Mouse (Mus musculus): ENCODE measurements around the gene Tmem33. TPM values are rescaled to one million over a fixed set of nuclear protein-coding genes. Genes with fewer than 3 reads are reported as not detected.

Tmem33 gene
- total and polyA plus RNA-seq, 3 experiments = 70.4 to 147 (median 134) TPM

- Histone ChIP-seq H3K9ac (ENCODE audit: insufficient read depth, low read depth) (no peak overlapping the region), H3K4me3 (replicated peaks in 1 of 3; ENCODE audit: low read depth in 2 of 3, low read length in 2 of 3, poor library complexity in 1 of 3) (no peak overlapping the region), H3K4me1 (ENCODE audit: control insufficient read depth in 1 of 2, insufficient read depth in 2 of 2) (peaks cover 0 to 14% of the 10 kb centered on the region in 2 experiments; a peak in 1 of 4 replicates), H3K4me2 (ENCODE audit: insufficient read depth, low read depth, poor library complexity, severe bottlenecking) (no peak overlapping the region), H3K27me3 (replicated peaks) (no peaks in the 10 kb centered on the region), H3K79me2 (replicated peaks; ENCODE audit: control insufficient read depth, extremely low read depth, insufficient read depth, poor library complexity, severe bottlenecking) (no peaks in the 10 kb centered on the region), H3K9me3 (replicated peaks; ENCODE audit: low read length) (no peaks in the 10 kb centered on the region), H3K27ac (ENCODE audit: insufficient read depth, low read depth) (no peak overlapping the region), H3K36me3 (replicated peaks in 1 of 2; ENCODE audit: control insufficient read depth in 1 of 2, insufficient read depth in 1 of 2, low read length in 1 of 2) (peaks cover 5 to 33% of the 10 kb centered on the region in 2 experiments)
- dilution Hi-C loops (cut with MboI; ENCODE audit: extremely low pct_ligation_motif_present, extremely low pct_unique_long_range_greater_than_20kb, low sequenced_read_pairs) = no loop called here
- in situ Hi-C loops (cut with MboI; ENCODE audit: low pct_ligation_motif_present, low pct_unique_long_range_greater_than_20kb, low sequenced_read_pairs) = no loop called here
- DNase-seq (ENCODE audit: extremely low read depth) = no peak
- no peak for TF ChIP-seq PAX5 (IDR thresholded peaks at IDR 0.05; ENCODE audit: low read length)
- no peak for TF ChIP-seq MYC (IDR thresholded peaks at IDR 0.05; ENCODE audit: low read depth, low read length)
- no peak for TF ChIP-seq RAD21 (IDR thresholded peaks at IDR 0.05; ENCODE audit: low read depth, low read length)
- TF ChIP-seq NELFE (IDR thresholded peaks at IDR 0.05; ENCODE audit: low read depth, low read length) = no peak
- TF ChIP-seq USF2 (conservative IDR thresholded peaks at IDR 0.05; ENCODE audit: low read depth, low read length) = no peak
- no peak for TF ChIP-seq ETS1 (conservative IDR thresholded peaks at IDR 0.05; ENCODE audit: low read depth, low read length)
- no peak for TF ChIP-seq MAZ (IDR thresholded peaks at IDR 0.05; ENCODE audit: low read depth, low read length)
- no peak for TF ChIP-seq ZKSCAN1 (IDR thresholded peaks at IDR 0.05; ENCODE audit: borderline replicate concordance, low read depth, low read length)
- no peak for TF ChIP-seq POLR2A (IDR thresholded peaks at IDR 0.05; ENCODE audit: low read depth, low read length)
- TF ChIP-seq ZC3H11A (IDR thresholded peaks at IDR 0.05; ENCODE audit: low read depth, low read length) = no peak
- TF ChIP-seq SIN3A (IDR thresholded peaks at IDR 0.05; ENCODE audit: low read length) = no peak
- no peak for TF ChIP-seq MAFK (IDR thresholded peaks at IDR 0.05; ENCODE audit: insufficient replicate concordance, low read length)
- TF ChIP-seq HCFC1 (IDR thresholded peaks at IDR 0.05; ENCODE audit: low read depth, low read length) = no peak
- no peak for TF ChIP-seq JUND (conservative IDR thresholded peaks at IDR 0.05; ENCODE audit: low read depth, low read length)
- no peak for TF ChIP-seq RCOR1 (conservative IDR thresholded peaks at IDR 0.05; ENCODE audit: low read depth, low read length)
- TF ChIP-seq SMC3 (IDR thresholded peaks at IDR 0.05; ENCODE audit: low read depth, low read length) = no peak
- TF ChIP-seq NRF1 (IDR thresholded peaks at IDR 0.05; ENCODE audit: low read depth, low read length) = no peak
- TF ChIP-seq EP300 (IDR thresholded peaks at IDR 0.05; ENCODE audit: low read length) = no peak
- TF ChIP-seq IRF4 (IDR thresholded peaks at IDR 0.05; ENCODE audit: low read depth, low read length) = no peak
These were observed 40.7 kb downstream of the Tmem33 start for GRCm38 (mm10) chr5:67300926-67301597.

- peak; percentile 7 for DNase-seq (ENCODE audit: extremely low read depth)
- Histone ChIP-seq H3K4me2 (ENCODE audit: insufficient read depth, low read depth, poor library complexity, severe bottlenecking) (no peak overlapping the region), H3K9ac (ENCODE audit: insufficient read depth, low read depth) (no peak overlapping the region), H3K36me3 (replicated peaks in 1 of 2; ENCODE audit: control insufficient read depth in 1 of 2, insufficient read depth in 1 of 2, low read length in 1 of 2) (peaks cover 0 to 26% of the 10 kb centered on the region in 2 experiments), H3K27me3 (replicated peaks) (no peaks in the 10 kb centered on the region), H3K9me3 (replicated peaks; ENCODE audit: low read length) (no peaks in the 10 kb centered on the region), H3K4me1 (ENCODE audit: control insufficient read depth in 1 of 2, insufficient read depth in 2 of 2) (peaks cover 0 to 14% of the 10 kb centered on the region in 2 experiments; a peak in 1 of 4 replicates), H3K27ac (ENCODE audit: insufficient read depth, low read depth) (no peak overlapping the region), H3K4me3 (replicated peaks in 1 of 3; ENCODE audit: low read depth in 2 of 3, low read length in 2 of 3, poor library complexity in 1 of 3) (no peak overlapping the region), H3K79me2 (replicated peaks; ENCODE audit: control insufficient read depth, extremely low read depth, insufficient read depth, poor library complexity, severe bottlenecking) (no peaks in the 10 kb centered on the region)
- no peak for TF ChIP-seq JUND (conservative IDR thresholded peaks at IDR 0.05; ENCODE audit: low read depth, low read length)
- TF ChIP-seq EP300 (IDR thresholded peaks at IDR 0.05; ENCODE audit: low read length) = no peak
- TF ChIP-seq CHD2 (IDR thresholded peaks at IDR 0.05; ENCODE audit: low read length) = no peak
- TF ChIP-seq MAFK (IDR thresholded peaks at IDR 0.05; ENCODE audit: insufficient replicate concordance, low read length) = no peak
- no peak for TF ChIP-seq HCFC1 (IDR thresholded peaks at IDR 0.05; ENCODE audit: low read depth, low read length)
- no peak for TF ChIP-seq NRF1 (IDR thresholded peaks at IDR 0.05; ENCODE audit: low read depth, low read length)
- no peak for TF ChIP-seq ZMIZ1 (IDR thresholded peaks at IDR 0.05; ENCODE audit: low read depth, low read length)
- no peak for TF ChIP-seq ELF1 (IDR thresholded peaks at IDR 0.05; ENCODE audit: low read depth, low read length)
- TF ChIP-seq ZC3H11A (IDR thresholded peaks at IDR 0.05; ENCODE audit: low read depth, low read length) = no peak
- no peak for TF ChIP-seq ETS1 (conservative IDR thresholded peaks at IDR 0.05; ENCODE audit: low read depth, low read length)
- dilution Hi-C loops (cut with MboI; ENCODE audit: extremely low pct_ligation_motif_present, extremely low pct_unique_long_range_greater_than_20kb, low sequenced_read_pairs) = no loop called here
- in situ Hi-C loops (cut with MboI; ENCODE audit: low pct_ligation_motif_present, low pct_unique_long_range_greater_than_20kb, low sequenced_read_pairs) = no loop called here
These were observed 41.5 kb downstream of the Tmem33 start for GRCm38 (mm10) chr5:67301722-67302331.

All from CH12.LX (cell line).